Mouse (Mus musculus) erythroblast, adult 5-6 weeks (primary cell): ENCODE data around the gene Sfxn2. TPM values are rescaled to one million over a fixed set of nuclear protein-coding genes. Genes with fewer than 3 reads are reported as not detected.

Source experiments
- ATAC-seq: replicated peaks from 2 replicates; pipeline ENCODE4 v1.8.0; 2016; ENCODE audit warnings: moderate number of reproducible peaks, mild to moderate bottlenecking, moderate TSS enrichment, inconsistent platforms; ENCODE audit not compliant: poor library complexity, low FRiP score, severe bottlenecking
- total RNA-seq, 2 experiments: library from RNA; stranded (forward) in 1 of 2; stranded (reverse) in 1 of 2; fragments of 150-400 nt in 1 of 2; fragments of 200-764, 138-1000 nt in 1 of 2; gene quantifications; 2 replicates each; pipeline versions ENCODE4 v1.2.3 to v1.2.4; 2015 to 2017; ENCODE audit warnings: low replicate concordance in 2 of 2

Gene Sfxn2
- total RNA-seq, 2 experiments from 2014 or later: 1.9 to 3.9 TPM

GRCm38 (mm10) chr19:46623790-46624772 lies 50.9 kb downstream of the Sfxn2 start:
- ATAC-seq: no peak

DNA sequence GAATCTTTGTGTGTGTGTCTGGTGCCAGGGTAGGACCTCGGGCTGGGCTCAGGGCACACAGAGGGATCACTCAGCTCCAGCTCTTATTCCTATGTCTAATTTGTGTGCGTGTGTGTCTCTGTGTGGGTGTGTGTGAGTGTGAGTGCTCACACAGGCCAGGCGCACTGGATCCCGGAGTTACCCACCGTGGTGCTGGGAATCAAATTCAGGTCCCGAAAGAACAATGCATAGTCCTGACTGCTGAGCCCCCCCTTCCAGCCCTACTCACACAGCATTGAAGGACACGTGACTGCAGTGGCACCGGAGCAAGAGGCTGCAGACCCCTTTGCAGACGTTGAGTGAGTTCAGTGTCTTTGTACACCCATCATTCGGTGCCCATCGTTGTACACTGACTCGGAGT lies 51.9 kb downstream of the Sfxn2 start:
- no peak for ATAC-seq

DNA sequence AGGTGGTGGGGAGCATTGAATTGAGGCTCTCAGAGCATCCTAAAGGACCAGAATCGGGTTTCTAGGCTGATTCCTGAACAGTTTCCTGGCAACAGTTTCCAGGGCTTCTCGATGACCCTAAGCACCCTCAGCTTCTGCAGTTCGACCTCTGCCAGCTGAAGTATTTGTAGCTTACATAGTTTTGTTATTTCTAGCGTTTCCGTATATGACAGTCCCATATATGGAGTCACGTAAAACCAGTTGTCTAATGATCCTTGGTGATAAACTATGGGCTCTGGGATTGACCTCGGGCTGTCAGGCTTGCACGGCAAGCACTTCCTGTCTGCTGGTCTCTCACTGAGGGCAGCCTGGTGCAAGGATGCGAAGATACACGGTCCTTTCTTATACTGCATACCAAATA lies 52.4 kb downstream of the Sfxn2 start:
- ATAC-seq: no peak

- ATAC-seq: no peak
Observed at GRCm38 (mm10) chr19:46628403-46628802, 55.2 kb downstream of the Sfxn2 start.

DNA sequence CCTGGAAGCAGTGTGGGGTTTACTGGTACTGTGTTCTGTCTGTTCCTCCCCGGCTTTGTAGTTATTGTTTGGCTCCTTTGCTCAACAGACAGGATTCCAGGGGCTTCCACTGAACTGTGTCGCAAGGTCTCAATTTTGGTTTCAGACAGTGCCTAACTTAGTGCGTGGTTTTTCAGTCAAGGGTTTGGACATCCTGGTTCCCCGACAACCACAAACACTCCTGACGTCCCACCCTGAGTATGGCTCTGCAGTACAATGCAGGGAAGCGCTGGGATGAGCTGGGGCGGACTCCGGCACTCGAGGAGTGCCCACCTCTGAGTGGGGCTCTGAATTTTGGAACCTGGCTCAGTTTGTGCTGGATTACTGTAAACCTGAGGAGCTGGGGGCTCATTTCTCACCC lies 56.6 kb downstream of the Sfxn2 start:
- no peak for ATAC-seq

GRCm38 (mm10) chr19:46631637-46632036 lies 58.5 kb downstream of the Sfxn2 start:
- no peak for ATAC-seq

DNA sequence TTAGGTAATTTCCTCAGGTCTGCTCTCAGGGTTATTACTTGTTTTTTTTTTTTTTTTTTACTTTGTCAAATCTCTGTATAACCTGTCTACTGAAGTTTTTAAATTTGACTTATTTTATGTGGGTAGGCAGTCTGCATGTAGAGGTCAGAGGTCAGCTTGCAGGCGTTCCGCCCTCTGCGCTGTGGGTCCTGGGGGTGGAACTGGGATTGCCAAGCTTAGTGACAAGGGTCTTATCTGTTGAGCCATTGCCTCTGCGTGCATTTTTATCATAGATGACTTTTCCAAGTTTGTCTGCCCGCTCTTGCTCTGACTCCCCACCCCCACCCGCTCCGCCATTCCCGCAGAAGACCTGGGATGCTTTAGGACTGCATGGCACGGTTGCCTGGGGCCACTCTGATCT lies 62.6 kb downstream of the Sfxn2 start:
- no peak for ATAC-seq

DNA sequence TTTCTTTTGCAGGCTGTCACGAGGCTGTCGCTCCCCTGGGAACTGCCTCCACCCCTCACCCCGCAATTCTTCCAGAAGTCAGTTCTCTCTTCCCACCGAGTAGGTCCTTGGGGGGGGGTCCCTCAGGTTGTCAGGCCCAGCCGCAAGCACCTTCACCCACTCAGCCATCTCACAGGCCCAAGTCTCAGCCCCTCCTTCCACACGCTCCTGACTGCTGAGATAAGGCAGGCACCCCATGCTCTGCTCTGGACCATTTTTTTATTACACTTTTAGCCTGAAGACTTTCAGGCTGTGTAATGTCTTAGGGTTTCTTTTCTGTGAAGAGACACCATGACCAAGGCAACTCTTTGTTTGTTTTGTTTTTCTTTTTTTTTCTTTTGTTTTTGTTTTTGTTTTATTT lies 64.4 kb downstream of the Sfxn2 start:
- ATAC-seq: no peak

DNA sequence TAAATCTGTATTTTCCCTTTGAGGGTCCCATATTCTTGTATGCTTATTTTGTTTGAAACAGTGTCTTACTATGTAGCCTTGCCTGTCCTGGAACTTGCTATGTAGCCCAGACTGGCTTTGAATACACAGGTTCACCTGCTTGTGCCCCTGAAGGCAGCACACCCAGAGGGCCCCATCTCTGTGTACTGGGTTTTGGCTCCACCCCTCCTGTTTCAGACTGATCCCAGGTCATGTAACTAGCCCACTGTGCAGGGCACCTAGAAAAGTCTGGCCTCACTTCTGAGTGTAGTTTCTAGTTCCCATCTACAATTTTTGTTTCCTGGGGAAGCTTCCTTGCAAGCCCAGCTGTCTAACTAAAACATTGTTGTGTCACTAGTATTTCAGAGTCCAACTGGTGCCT lies 65.9 kb downstream of the Sfxn2 start:
- ATAC-seq: no peak

DNA sequence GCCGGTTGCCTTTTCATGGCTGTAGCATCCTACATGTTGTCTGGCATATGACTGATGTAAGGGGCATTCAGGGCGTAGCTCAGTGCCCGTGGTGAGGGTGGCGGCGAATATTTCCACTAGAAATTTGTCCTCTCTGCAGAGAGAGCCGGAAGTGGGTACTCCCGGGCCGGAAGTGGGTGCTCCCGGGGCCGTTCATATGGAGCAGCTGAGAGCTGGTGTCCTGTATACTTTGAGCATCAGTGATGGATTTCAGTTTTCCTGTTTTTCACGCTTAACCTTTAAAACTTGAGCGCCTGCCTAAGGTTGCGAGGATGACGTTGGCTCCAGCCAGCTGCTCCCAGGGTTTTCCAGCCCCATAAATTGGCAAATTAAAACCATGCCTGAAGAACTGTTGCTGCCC lies 66.3 kb downstream of the Sfxn2 start:
- no peak for ATAC-seq

GRCm38 (mm10) chr19:46640780-46641179 lies 67.6 kb downstream of the Sfxn2 start:
- no peak for ATAC-seq

GRCm38 (mm10) chr19:46641420-46642085 lies 68.4 kb downstream of the Sfxn2 start:
- no peak for ATAC-seq

DNA sequence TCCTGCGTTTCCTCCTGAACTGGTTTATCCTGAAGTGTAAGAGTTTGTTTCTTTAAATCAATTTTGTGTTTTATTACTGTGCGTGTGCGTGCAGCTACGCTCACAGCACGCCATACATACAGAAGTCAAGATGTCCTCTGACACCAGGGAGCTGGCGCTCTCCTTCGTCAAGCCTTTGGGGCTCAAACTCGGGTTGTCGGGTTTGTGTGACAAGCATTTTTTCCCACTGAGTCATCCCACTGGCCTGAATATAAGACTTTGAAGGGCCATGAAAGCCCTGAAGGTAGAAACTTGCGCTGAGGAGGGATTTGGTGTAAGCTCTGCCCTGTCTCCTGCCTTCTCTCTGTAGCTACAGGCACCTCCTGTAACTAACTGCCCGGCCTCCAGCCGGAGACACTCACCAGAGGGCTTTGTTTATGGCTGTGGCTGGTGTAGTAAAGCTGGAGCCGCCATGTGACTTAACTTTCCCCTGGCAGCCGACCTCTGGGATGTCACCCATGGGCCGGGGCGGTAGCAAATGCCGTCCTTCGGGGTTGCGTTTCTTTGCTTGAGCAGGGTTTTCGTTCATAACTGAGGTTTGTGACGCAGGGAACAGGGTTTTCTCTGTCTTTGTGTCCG lies 69.1 kb downstream of the Sfxn2 start:
- ATAC-seq: no peak

- no peak for ATAC-seq
Observed at GRCm38 (mm10) chr19:46643236-46643635, 70.1 kb downstream of the Sfxn2 start.

- no peak for ATAC-seq
Observed at GRCm38 (mm10) chr19:46644343-46644792, 71.2 kb downstream of the Sfxn2 start.

DNA sequence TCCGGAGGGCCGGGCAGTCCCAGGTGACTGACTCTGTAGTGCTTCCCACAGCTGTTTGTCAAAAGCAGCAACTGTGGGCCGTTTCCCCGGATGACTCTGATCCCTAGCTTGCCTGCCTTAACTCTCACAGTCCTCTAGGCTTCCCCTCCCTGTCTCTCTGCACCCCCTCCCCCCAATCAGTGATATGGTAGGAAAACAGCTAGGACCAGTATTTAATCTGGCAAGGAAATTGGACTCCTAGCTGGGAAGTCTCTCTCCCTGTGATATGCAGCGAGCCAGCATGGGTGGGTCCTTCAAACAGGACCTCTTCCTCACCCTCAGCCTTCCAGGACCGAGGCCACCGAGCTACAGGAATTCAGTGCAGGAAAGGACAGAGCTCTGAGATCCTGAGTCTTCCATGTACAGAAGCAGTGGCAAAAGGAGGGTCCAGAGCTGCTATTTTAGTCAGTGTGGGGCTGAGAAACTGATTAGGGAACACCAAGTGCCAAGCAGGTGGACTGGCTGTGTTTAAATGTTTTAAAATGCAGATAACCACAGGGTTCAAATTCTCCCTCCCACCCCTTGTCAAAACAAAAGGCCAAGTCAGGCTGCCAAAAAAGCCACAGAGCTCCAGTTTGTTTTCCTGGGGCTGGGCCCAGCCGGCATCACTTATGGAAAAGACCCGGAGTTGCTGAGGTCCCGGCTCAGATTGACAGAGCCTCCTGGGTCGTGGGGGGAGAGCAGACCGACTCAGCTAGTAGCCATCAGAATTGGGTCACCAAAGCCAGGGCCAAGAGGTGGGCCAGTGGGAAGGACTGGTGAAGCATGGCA lies 71.8 kb downstream of the Sfxn2 start:
- no peak for ATAC-seq

DNA sequence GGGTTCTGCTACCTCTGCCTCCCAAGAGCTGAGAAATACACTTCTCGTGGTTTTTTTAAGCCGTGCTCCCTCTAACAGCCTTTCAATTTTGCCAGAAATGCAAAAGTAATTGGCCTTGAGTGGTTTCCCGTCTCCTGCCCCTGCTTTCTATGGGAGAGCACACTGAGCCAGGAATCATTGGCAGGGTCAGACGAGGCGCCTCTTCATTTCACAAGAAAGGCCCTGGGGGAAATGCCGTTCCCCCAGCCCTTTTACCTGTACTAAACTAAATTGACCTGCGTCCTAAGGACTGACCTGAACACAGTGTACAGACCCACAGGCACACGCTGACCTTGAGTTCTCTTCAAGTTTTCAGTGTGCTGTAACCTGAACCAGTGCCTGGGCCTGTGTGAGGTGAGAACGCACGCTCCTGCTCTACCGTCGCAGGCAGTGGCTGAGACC lies 72.9 kb downstream of the Sfxn2 start:
- no peak for ATAC-seq

GRCm38 (mm10) chr19:46647254-46647653 lies 74.1 kb downstream of the Sfxn2 start:
- ATAC-seq: no peak
